Mouse (Mus musculus) ES-Bruce4 (cell line): ENCODE data around the gene Ptprg.

Experiments used
- CTCF ChIP-seq: IDR thresholded peaks from one replicate; pipeline ENCODE4 v1.8.1; 2011; ENCODE audit warnings: low read depth, low read length
- POLR2A ChIP-seq: IDR thresholded peaks from one replicate; pipeline ENCODE4 v1.8.1; 2011; ENCODE audit warnings: low read length; ENCODE audit not compliant: insufficient read depth

DNA sequence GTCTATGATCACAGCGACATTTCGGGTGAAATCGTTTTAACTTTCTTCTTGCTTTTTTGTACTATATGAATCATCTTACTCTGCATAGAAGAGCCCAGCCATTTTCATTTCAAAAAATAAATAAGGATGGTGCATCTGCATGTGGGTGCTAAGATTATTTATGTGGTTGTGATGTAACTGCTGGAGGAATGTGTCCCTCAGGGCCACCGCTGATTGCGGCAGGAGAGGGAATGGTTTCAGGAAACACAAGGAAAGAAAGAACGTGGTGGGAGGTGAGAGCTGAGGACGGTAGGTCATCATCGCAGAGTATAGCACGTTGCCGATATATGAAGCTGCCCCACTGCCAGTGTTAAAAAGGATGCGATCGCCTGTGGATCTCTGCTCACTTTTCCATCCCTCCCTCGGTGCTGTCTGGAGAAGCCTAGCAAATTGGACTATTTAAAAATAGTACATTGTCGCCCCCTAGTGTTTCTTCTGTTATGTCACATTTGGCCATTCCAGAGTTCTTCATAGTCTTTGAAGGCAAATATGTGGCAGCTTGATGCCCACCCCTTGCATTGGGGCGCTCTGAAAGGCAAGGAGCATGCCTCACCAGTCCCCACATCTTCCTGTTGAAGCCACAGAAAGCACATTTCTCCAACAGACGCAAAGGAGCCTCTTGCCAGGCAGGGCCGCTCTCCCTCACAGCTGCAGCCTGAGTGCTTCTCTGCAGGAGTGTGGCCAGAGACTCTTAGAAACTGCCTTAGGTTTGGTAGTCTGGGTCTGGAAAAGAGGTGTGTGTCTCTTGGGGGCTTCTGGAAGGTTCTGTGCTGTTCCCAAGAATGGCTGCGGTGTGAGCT lies 586.5 kb downstream of the Ptprg start:
- no peak for TF ChIP-seq CTCF
- no peak for TF ChIP-seq POLR2A
